Comparison of ENCODE assay signal across 21 mouse cellular contexts in the genomic region with DNA sequence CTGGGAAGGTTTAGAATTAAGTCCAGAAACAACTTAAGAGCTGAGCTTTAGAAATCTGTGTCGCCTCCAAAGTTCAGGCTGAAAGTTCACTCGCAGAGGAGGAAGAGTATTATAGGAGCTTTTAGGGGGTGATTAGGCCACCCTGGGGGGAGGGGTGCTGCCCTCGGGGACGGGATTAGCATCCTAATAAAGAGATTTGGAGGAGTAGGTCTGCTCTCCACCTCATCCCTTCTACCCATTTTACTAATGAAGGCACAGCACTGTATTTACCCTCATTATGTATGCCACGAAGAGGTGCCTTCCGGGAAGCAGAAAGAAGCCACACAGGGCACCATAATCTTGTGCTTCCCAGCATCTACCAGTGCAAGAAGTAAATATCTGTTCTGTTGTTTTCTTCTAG. TPM values are rescaled to one million over a fixed set of nuclear protein-coding genes. Genes with fewer than 3 reads are reported as not detected.
DNase-seq lines count a peak whose midpoint lies in the region; ATAC-seq and TF ChIP-seq lines count a peak whose summit lies in the region.
"Had no signal": no experiment of that assay in that cellular context is flagged by ENCODE, and none has a peak within 500 bp of the region (broad histone marks: within the 10 kb centered on the region; RNA-seq: fewer than 3 reads in every experiment).

No protein-coding gene starts in this region.

- no peak for TF ChIP-seq CTCF in heart, adult 2 months (IDR thresholded peaks at IDR 0.05)
- no peak for TF ChIP-seq CTCF in layer of hippocampus, adult 2 months (conservative IDR thresholded peaks at IDR 0.05)

- no peak overlapping the region for H3K4me3 ChIP-seq in heart, embryonic 13.5 days
- H3K4me3 ChIP-seq in heart, adult 2 months = no peak overlapping the region
- peak overlapping the region; percentile 8; the same call in 1 of the 2 replicates for H3K4me3 ChIP-seq in limb, embryonic 10.5 days
- no peak overlapping the region for H3K4me3 ChIP-seq in layer of hippocampus, adult 2 months
- H3K4me3 ChIP-seq: heart, embryonic 15.5 days; hindbrain, embryonic 15.5 days; intestine, embryonic 15.5 days; limb, embryonic 15.5 days had no signal

- WGBS in heart, embryonic 13.5 days = 39% methylated on average over 6 of the region's 6 CpGs
- WGBS in heart, adult 2 months = 74% methylated on average over 6 of the region's 6 CpGs
- WGBS in limb, embryonic 10.5 days = 25% methylated on average over 6 of the region's 6 CpGs

- no peak for DNase-seq in heart, adult 2 months
- peak; percentile 40 for DNase-seq in retina, postnatal 1 day
- no peak for DNase-seq in retina, embryonic 14.5 days (ENCODE audit: low spot score)
- DNase-seq in limb, embryonic 10.5 days (ENCODE audit: low spot score) = no peak
- no peak for DNase-seq in layer of hippocampus, adult 2 months (ENCODE audit: low spot score in 2 of 2)
- DNase-seq in adrenal gland, adult 18-20 months (ENCODE audit: low spot score in 2 of 2) = no peak
- DNase-seq: adrenal gland, postnatal 36 days; cerebellum, adult 9-10 months; forebrain, postnatal 0 days; gastrocnemius, postnatal 36 days; heart, postnatal 4 days; kidney, adult 8-10 months; kidney, postnatal 14 days; lung, postnatal 4 days; right cerebral cortex, postnatal 25 days had no signal

- H3K9me3 ChIP-seq in heart, embryonic 13.5 days = no peaks in the 10 kb centered on the region
- no peaks in the 10 kb centered on the region for H3K9me3 ChIP-seq in limb, embryonic 10.5 days (replicated peaks)
- H3K9me3 ChIP-seq: heart, embryonic 15.5 days; hindbrain, embryonic 15.5 days; intestine, embryonic 15.5 days; limb, embryonic 15.5 days had no signal

- H3K4me2 ChIP-seq in heart, embryonic 13.5 days = no peak overlapping the region
- H3K4me2 ChIP-seq: heart, embryonic 15.5 days; hindbrain, embryonic 15.5 days; intestine, embryonic 15.5 days; limb, embryonic 15.5 days had no signal

- no peak for TF ChIP-seq POLR2A in heart, adult 2 months (IDR thresholded peaks at IDR 0.05; ENCODE audit: insufficient read depth, low read depth, low read length)

- no peak for TF ChIP-seq EP300 in heart, adult 2 months (IDR thresholded peaks at IDR 0.05; ENCODE audit: insufficient read depth, low read depth, low read length)

- intact Hi-C loops in heart, adult 2 months (cut with DNase I) = no loop called here

- ATAC-seq in heart, embryonic 13.5 days (ENCODE audit: extremely low read depth, insufficient number of reproducible peaks, low FRiP score, low TSS enrichment) = no peak
- ATAC-seq: CD4-positive, CD25-positive, alpha-beta regulatory T cell, adult 4 months; forebrain, postnatal 0 days; intestine, embryonic 15.5 days had no signal

- no peak overlapping the region for H3K27ac ChIP-seq in heart, embryonic 13.5 days (replicated peaks)
- no peak overlapping the region for H3K27ac ChIP-seq in heart, adult 2 months
- no peak overlapping the region for H3K27ac ChIP-seq in limb, embryonic 10.5 days
- H3K27ac ChIP-seq in layer of hippocampus, adult 2 months = no peak overlapping the region
- H3K27ac ChIP-seq: heart, embryonic 15.5 days; hindbrain, embryonic 15.5 days; intestine, embryonic 15.5 days; limb, embryonic 15.5 days had no signal

- peaks cover 5% of the 10 kb centered on the region; the same call in 1 of the 2 replicates for H3K27me3 ChIP-seq in heart, embryonic 13.5 days (replicated peaks)
- no peaks in the 10 kb centered on the region for H3K27me3 ChIP-seq in heart, adult 2 months (ENCODE audit: control insufficient read depth, insufficient read depth, low read length)
- H3K27me3 ChIP-seq in limb, embryonic 10.5 days (ENCODE audit: low read depth, poor library complexity, severe bottlenecking) = peaks cover 56% of the 10 kb centered on the region
- H3K27me3 ChIP-seq: intestine, embryonic 15.5 days; limb, embryonic 15.5 days had no signal

- no peaks in the 10 kb centered on the region for H3K36me3 ChIP-seq in heart, embryonic 13.5 days
- no peaks in the 10 kb centered on the region for H3K36me3 ChIP-seq in heart, adult 2 months (ENCODE audit: control insufficient read depth, insufficient read depth, low read length)
- H3K36me3 ChIP-seq in limb, embryonic 10.5 days = no peaks in the 10 kb centered on the region
- H3K36me3 ChIP-seq: heart, embryonic 15.5 days; hindbrain, embryonic 15.5 days; intestine, embryonic 15.5 days; limb, embryonic 15.5 days had no signal

- H3K4me1 ChIP-seq in heart, embryonic 13.5 days = peaks cover 3% of the 10 kb centered on the region; the same call in 1 of the 2 replicates
- H3K4me1 ChIP-seq in heart, adult 2 months (ENCODE audit: control insufficient read depth, insufficient read depth, low read length) = no peaks in the 10 kb centered on the region; the same call in 1 of the 2 replicates
- H3K4me1 ChIP-seq in limb, embryonic 10.5 days = peaks cover 20% of the 10 kb centered on the region

- H3K9ac ChIP-seq in heart, embryonic 13.5 days = 0 out of 2 replicates have a peak overlapping the region, but pooled peaks have one; percentile 24
- no peak overlapping the region for H3K9ac ChIP-seq in heart, adult 2 months (ENCODE audit: low read depth, low read length)
- H3K9ac ChIP-seq: forebrain, postnatal 0 days; heart, embryonic 15.5 days; hindbrain, embryonic 15.5 days; intestine, embryonic 15.5 days; limb, embryonic 15.5 days had no signal

- H3K79me2 ChIP-seq in heart, adult 2 months (replicated peaks; ENCODE audit: control insufficient read depth, insufficient read depth, low read length) = no peaks in the 10 kb centered on the region

RNA-seq across cellular contexts. Expression of gene Zbtb8a, which starts 2.9 kb away (rescaled TPM):
- 9.9 and 11.0 TPM in 2 replicates for polyA plus RNA-seq in heart, embryonic 13.5 days (2015; fragmentation: Nextera tagmentation; extraction: Ambion mirVana)
- 1 to 10 TPM; 2.5 to 3.5 TPM for total RNA-seq in heart, adult 2 months (2021)
- polyA plus RNA-seq in heart, adult 2 months (2012; rRNA removed) = 3.2 and 5.5 TPM in 2 replicates
- 6.3 and 8.0 TPM in 2 replicates for polyA plus RNA-seq in limb, embryonic 10.5 days (2016; fragmentation: Nextera tagmentation; extraction: Ambion mirVana)
- 1 to 10 TPM; 4.1 TPM for total RNA-seq in layer of hippocampus, adult 2 months (2021)
- total RNA-seq in adrenal gland, adult 18-20 months (2021) = 1 to 10 TPM; 2.7 to 3.7 TPM

RNA-seq across cellular contexts. Expression of gene Zbtb8os, which starts 39.5 kb away (rescaled TPM):
- 36.6 and 45.0 TPM in 2 replicates for polyA plus RNA-seq in heart, embryonic 13.5 days (2015; fragmentation: Nextera tagmentation; extraction: Ambion mirVana)
- 10 to 100 TPM; 19.5 to 27.2 TPM for total RNA-seq in heart, adult 2 months (2021)
- 9.1 and 13.0 TPM in 2 replicates for polyA plus RNA-seq in heart, adult 2 months (2012; rRNA removed)
- polyA plus RNA-seq in limb, embryonic 10.5 days (2016; fragmentation: Nextera tagmentation; extraction: Ambion mirVana) = 49.5 and 50.3 TPM in 2 replicates
- total RNA-seq in layer of hippocampus, adult 2 months (2021) = 10 to 100 TPM; 31.8 to 32.3 TPM
- 10 to 100 TPM; 49.4 to 52.4 TPM for total RNA-seq in adrenal gland, adult 18-20 months (2021)

RNA-seq across cellular contexts. Expression of gene Rbbp4, which starts 39.8 kb away (rescaled TPM):
- polyA plus RNA-seq in heart, embryonic 13.5 days (2015; fragmentation: Nextera tagmentation; extraction: Ambion mirVana) = 279 and 297 TPM in 2 replicates
- 10 to 100 TPM; 67.0 to 70.7 TPM for total RNA-seq in heart, adult 2 months (2021)
- polyA plus RNA-seq in heart, adult 2 months (2012; rRNA removed) = 16.8 and 34.5 TPM in 2 replicates
- 561 and 589 TPM in 2 replicates for polyA plus RNA-seq in limb, embryonic 10.5 days (2016; fragmentation: Nextera tagmentation; extraction: Ambion mirVana)
- 100 to 1,000 TPM; 117 to 130 TPM for total RNA-seq in layer of hippocampus, adult 2 months (2021)
- 100 to 1,000 TPM; 128 to 132 TPM for total RNA-seq in adrenal gland, adult 18-20 months (2021)
